Mouse (Mus musculus): ENCODE measurements around the gene Dab2ip.

DNA sequence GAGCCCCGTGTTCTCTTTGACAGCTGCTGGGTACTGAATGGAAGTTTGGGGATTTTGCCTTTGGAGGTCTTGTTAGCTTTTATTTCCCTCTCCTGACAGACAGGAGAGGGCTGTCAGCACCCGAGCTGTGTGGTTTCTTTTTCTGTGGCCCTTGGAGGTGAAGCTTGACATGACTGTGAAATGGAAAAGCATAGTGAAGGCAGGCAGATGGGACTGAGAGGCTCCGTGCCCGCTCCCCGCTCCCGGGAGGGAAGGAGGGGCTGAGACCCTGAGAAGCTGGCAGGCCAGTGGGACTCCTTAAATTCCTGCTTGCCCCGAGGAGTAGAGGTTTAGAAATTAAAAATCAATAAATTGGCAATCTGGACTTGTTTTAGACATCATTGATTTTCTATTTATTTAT, 70.0 kb downstream of the Dab2ip start:
- TF ChIP-seq POLR2A (IDR thresholded peaks at IDR 0.05; ENCODE audit: borderline replicate concordance, low read depth, low read length) (no peak), CTCF (IDR thresholded peaks at IDR 0.05; ENCODE audit: low read depth, low read length) (no peak)
